Mouse (Mus musculus): Measurements from ENCODE around the gene Spata13.

Spata13 gene

DNA sequence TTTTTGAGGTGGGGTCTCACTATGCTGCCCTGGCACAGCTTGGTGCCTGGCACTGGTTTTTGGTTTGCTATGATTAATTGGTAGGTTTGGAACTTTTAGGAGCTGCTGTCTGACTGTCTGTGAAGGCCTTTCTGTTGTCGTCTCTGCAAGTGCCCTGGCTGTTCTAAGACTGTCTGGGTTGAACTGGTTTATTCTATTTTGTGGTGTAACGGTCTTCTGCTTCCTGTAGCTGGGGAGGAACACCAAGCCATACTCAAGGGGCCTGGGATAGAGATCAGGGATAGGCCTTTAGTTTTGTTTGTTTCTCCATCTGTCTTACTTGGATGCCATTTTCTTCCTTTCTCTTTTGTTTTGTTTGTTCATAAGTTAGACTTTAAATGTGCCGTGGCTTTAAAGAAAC lies 88.1 kb downstream of the Spata13 start:
- DNase-seq: no peak

DNA sequence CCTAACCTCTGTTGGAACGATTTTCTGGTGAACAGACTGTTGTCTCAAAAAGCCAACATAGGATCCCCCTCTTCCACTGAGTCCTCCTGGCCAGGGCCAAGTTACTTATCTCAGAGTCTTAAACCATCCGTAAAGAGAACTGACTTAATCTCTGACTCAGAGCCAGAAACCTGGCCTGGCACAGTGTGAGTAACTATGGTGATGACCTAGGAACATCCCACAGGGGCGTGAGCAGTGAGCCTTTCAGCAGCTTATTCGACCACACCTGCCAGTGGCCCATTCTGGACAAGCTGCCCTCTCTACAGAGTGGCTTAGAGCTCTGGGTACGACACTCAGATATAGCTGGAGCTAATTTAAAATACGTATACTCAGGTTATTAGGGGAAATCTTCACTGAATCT lies 92.3 kb downstream of the Spata13 start:
- no peak for DNase-seq

GRCm38 (mm10) chr14:60727130-60727529 lies 93.3 kb downstream of the Spata13 start:
- no peak for DNase-seq

GRCm38 (mm10) chr14:60732081-60732480 lies 98.3 kb downstream of the Spata13 start:
- no peak for DNase-seq

GRCm38 (mm10) chr14:60732787-60733186 lies 99.0 kb downstream of the Spata13 start:
- peak; percentile 38 for DNase-seq

DNA sequence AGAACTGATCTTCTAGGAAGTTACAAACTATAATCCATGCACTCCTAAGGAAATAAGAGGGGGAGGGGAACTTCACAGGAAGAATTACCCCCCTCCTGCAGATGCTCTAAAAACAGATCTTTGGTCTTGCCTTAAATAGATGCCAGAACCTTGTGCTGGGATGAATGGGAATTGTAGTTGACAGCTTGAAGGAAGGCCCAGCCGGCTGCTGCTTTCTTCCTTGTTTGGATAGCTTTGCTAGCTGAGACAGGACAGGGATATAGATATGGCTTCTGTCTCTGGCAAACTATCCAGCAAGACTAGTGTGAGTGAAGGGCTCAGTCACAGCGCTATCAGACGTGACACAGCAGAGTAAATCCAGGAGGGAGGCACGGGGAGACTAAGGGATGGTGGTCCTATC lies 99.9 kb downstream of the Spata13 start:
- no peak for DNase-seq

DNA sequence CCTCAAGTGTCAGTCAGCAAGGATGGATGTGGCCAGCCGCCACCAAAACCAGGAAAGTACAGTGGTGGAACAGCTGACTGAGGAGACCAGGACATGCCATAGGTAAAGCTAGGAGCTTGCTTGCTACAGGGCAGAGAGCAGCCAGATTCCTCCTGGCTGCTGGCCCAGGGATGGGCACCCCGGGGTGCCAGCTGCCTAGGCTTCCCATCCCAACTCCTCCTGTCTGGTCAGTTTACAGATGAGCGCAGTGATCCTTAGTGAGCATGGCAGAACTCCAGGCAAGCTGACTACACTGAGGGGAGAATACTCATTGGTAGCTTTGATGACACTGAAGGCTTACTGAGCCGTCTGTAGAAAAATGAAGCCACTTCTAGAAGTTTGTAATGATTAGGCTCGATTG lies 101.4 kb downstream of the Spata13 start:
- DNase-seq: no peak

DNA sequence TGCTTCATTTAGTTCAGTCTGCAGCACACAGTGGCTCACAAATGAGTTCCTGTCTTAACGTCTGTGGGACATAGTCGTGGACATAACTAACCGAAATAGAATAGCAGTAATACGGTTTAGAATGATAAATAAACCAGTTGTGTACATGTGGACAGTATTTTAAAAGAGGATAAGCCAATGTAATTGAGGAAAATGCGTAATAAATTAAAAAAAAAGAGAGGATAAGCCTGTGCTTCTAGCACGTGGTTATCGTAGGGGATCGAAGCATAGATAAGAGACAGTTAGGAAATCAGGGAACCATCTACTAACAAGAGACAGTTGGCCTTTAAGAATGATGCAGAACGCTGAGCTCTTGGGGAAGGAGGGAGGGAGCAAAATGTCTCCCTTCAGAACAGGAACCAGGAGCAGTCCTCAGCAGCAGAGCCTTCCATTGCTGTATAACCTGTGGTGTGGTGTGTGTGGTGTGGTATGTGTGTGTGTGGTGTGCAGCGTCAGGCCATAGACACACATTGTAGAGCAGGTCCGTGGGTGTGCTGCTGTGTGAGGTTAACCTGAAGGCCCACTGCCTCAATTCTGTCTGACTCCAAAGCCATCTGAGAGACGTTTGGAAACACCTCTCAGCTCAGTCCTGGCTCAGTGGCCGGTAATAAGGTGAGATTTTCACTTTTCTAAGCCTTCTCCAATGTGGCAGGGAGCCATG lies 102.2 kb downstream of the Spata13 start:
- DNase-seq: no peak

- DNase-seq: peak; percentile 23
Observed at GRCm38 (mm10) chr14:60736591-60737192, 102.9 kb downstream of the Spata13 start.

- DNase-seq: no peak
Observed at GRCm38 (mm10) chr14:60737202-60737611, 103.4 kb downstream of the Spata13 start.

DNA sequence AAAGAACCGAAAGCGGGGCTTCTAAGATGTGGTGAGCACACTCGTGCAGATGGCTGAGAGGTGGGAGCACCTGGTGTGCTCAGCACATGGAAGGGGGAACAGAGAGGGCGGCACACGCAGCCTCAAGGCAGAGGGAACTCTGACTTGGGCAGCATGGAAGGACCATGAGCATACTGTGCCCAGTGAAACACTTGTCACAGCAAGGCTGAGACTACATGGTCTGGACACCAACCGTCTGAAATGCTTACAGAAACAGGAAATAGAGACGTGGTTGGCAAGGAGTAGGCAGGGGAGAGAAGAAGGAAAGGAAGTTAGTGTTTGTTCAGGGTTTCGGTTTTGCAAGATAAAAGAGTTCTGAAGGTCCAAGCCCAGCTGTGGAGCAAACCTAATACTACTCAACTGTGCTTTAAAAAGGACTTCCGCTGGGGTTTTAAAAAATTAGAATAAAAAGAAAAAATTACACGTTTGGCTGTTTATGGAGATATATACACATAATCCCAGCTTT lies 104.7 kb downstream of the Spata13 start:
- no peak for DNase-seq

GRCm38 (mm10) chr14:60739155-60739554 lies 105.4 kb downstream of the Spata13 start:
- DNase-seq: no peak

DNA sequence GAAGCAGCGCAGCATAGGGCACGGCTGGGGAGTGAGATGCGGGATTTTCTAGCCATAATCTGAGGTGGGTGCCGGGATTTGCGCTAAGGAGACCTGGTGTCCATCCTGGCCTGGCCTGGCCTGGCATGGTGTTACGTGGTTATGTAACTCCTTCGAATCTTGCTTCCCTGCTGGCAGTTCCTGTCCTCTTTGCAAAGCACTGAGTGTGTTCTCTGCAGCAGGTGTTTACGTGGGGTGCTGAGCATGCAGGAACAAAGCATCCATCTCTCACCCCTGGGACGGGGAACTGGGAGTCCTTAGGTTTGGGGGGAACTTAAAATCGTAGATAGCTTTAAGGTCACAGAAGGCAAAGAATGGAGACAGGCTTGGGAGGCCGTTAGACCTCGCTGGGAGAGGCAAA lies 105.8 kb downstream of the Spata13 start:
- DNase-seq: no peak

DNA sequence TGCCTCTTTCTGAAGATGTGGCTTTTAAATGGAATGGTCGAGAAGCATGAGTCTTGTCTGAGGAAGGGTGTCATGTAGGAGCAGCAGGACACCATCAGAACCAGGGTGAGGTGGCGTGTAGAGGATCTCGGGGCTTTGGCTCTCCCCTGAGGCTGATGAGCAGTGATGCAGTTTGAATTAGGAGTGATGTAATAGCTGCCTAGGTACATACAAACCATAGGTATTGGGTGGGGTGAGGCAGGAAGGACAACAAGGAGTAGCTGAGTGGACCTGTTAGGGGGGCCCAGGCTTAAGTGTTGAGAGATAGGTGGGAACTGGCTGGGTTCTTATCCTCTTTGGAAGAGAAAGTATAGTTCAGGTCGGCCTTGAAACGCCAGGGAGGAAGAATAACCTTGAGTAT lies 106.7 kb downstream of the Spata13 start:
- no peak for DNase-seq

DNA sequence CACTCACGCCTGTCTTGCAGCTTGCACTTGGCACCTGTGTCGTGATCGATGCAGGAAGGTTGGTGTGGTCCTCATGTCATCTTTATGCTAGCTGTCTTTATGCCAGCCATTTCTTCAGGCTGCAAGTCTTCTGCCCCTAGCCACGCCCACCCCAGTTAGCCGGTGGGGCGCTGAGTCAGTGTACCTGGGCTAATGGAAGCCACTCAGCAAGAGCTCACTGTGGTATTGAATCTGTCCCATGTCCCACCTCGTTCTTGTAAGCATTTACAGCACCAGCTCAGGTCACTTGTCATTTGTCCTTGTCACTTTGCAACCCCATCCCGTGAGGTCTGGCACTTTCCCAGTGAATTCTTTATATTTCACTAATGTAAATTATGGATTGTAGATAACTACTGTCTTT lies 107.2 kb downstream of the Spata13 start:
- DNase-seq: no peak

- DNase-seq: peak; percentile 28
Observed at GRCm38 (mm10) chr14:60741490-60741981, 107.7 kb downstream of the Spata13 start.

DNA sequence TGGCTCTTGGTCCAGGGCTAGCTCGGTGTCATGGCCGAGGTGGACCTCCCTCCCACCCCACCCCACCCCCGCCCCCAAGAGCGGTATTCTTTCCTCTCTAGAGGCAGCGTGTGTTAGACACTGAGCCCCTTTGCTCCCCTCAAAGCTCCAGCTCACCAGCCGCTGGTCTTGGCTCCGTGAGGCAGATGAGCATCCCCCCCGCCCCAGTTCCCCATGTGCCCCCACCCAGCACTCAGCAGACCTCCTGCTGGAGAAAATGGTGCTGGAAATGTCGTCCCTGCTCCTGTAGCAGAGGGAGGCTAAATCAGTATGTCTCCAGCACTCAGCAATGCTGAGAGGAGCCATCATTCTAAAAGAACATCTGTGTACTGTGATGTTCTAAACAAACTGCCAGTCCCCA lies 109.9 kb downstream of the Spata13 start:
- DNase-seq: no peak

DNA sequence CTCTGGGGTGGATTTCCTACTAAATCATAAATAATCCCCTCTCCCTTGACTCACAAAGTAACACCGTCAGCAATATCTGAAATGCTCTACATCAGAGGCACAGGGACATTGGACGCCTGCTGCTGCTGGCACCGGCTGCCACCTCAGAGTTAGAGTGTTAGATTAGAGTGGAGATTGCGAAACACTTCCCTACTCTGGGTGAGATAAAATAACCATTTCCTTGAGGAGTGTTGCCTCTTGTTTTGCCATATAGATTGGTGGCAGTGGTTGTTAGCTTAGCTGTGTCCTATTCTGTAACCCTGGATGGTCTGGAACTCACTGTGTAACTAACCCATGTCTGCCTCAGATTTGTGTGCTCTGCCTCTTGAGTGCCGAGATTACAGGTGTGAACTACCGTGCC lies 111.4 kb downstream of the Spata13 start:
- no peak for DNase-seq

GRCm38 (mm10) chr14:60746141-60746540 lies 112.3 kb downstream of the Spata13 start:
- DNase-seq: no peak

GRCm38 (mm10) chr14:60747154-60747870 lies 113.5 kb downstream of the Spata13 start:
- DNase-seq: no peak

DNA sequence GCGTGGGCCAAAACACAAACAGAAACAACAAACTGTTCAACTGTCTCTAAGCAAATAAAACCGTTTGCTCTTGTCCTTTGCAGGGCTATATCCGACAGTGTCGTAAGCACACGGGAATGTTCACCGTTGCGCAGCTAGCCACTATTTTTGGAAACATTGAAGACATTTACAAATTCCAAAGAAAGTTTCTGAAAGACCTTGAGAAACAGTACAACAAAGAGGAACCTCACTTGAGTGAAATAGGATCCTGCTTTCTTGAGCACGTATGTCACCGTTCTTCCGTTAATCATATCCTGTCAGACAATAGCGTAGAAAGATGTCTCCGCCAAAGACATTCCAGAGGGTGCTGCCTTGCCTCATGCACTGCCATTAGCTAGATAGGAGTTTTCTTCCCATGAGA lies 116.1 kb downstream of the Spata13 start:
- no peak for DNase-seq

- no peak for DNase-seq
Observed at GRCm38 (mm10) chr14:60751581-60751980, 117.8 kb downstream of the Spata13 start.

DNA sequence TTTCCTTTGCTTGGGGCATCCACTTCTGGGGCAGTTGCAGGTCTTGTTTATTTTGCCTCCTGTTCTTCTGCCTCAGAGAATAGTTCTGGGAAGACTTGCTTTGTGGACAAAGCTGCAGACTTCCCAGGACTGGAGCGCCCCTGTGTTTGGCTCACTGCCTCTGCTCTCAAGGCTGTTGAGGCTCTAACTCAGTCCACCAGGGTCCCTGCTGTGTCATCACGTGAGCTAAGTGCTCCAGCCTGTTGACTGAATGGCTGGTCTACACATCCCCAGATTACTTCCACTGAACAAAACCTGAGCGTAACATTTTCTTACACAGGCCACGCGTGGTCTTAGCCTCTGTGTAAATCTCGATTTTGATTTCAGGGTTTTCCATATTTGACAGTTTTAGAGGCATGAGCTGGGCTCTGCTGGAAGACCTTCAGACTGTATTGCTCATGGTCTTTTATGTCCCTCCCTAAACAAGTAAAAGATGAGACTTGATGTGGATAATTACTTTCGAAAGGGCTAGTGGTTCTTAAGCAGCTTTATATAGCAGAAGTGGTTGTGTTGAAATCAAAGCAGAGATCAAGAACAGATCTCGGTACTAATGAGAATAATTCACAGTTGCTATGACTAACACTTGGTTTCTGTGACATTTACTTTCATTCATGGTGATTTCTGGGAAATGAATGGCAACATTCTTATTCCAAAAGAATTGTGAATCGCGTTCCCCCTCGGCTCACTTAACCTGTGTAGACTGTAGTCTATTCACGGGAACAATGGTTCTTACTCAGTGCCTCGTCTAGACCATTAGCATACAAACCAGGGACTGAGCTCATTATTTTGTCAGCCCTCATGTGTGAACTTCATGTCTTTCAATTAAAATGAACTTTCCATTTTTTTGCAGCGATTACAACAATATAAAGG lies 119.3 kb downstream of the Spata13 start:
- no peak for DNase-seq
